Mouse (Mus musculus) gastrocnemius, postnatal 4 days (tissue): ENCODE data around the gene Tmem140. TPM values are rescaled to one million over a fixed set of nuclear protein-coding genes. Genes with fewer than 3 reads are reported as not detected.

Experiments used
- DNase-seq, 2 experiments: peaks; one replicate each; pipeline ENCODE4 v3.0.0; 2021 to 2022; ENCODE audit warnings: low spot score in 2 of 2, mixed read lengths in 2 of 2
- total RNA-seq, 2 experiments: library from RNA; stranded (reverse); gene quantifications; 2 replicates each; pipeline ENCODE4 v1.2.3; 2021

The Tmem140 gene
- total RNA-seq, 2 experiments from 2014 or later = 8.6 to 9.7 TPM

DNA sequence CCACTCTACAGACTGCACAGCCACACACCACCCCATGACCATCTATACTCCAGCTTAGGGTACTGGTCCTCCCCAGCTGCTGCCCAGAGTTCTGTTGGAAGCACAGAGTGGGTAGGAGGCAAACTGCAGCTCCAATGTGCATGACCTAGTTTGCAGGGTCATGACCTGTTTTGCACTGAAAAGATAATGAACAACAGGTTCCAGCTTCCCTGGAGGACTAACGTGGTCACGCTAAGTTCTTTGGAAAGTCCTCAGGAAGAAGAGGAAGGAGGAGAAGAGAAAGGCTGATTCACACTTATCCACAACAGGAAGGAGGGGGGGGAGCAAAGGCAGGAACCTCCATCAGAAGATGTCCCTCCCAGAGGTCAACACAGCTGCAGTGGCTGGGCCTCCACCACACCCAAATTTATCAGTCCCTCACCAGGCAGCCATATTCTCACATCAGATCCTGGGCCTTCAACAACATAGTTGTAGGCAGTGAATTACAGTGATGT lies 44.2 kb downstream of the Tmem140 start:
- no peak for DNase-seq

DNA sequence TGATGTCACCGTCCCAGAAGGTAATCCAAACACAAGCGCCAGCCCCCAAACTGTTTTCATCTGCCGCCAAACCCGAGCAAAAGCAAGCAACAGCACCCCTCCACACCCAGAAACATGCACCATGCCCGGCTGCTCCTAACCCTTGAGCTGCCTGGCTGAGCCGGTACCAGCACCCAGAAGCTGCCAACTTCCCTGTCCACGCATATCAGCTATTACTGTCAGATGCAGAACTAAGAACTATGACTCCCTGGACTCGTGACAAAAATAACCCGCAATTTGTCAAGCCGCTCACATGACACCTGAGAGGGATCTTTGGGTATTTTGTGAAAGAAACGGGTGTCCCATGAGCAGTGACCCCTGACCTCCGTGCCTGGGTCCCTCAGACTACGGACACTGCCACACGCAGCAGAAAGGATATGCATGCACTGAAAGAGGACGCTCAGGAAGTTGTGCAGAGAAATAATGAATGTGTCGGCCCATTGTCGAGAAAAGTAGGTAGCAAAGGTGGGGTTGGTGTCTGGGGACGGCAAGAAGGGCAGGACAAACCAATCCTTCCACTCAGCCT lies 44.8 kb downstream of the Tmem140 start:
- no peak for DNase-seq

DNA sequence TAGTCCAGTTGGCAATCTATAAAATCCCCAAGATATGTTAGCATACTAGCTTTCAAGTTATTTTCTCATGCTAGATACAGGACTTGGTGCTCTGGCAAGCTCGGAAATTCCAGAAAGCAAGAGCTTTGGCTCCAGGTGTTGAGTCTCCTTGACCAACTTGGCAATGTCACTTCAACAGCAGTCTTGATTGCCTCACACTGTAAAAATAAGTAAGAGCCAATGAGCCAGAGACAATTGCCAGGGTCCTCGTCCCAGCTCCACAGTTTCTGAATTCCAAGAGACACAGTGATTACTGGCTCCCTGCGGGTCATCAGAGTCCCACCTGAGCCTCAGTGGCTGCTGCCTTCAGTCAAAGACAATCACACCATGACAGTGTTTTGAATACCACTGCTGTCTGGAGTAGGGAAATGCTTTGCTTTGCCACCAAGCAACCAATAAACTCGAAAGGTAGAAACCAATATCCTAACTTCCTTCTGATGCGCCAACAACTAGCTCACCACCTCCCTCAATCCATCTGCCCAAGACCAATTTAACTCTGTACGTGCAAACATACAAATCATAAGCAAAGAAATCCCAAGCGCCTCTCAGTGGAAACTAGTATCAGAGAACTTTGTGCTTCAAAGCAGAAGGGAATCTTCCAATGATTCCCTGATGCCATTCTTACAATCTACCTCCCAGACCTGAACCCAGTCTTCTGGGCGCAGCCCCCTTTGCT lies 46.8 kb downstream of the Tmem140 start:
- no peak for DNase-seq

DNA sequence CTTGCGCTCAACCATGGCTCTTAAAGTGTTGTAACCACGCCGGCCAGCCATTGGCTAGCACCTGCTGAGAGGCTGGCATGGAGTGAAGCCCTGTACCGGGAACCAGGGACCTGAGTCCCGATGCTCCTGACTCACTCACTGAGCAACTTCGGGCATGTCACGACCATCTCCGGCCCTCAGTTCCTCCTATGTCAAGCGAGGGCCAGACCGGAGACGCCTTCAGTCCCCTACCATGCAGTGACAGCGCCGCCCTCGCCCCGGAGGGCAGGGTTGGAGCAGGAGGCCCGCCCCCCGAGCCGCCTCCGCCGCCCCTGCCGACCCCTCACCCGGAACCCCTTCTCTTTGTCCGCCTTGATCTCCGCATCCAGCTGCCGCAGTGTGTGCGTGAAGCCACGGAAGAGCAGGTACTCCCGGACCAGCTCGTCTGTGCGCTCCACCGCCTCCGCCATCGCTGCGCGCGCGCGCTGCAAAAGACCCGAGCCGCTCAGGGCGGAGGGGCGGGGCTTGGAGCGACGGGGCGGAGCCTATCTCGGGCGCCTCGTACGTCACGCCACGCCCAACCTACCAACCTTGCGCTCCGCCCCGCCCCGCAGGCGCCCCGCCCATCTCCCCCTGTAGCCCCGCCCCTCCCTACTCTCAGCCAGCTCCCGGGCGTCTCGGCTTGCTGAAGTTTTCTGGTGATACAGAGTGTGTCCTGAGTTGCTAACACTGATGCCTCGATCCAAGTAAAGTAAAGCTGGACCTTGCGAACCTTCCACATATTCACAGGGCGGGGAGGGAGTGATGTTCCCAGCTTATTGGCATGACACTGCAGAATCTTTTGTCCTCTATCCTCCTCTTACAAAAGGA lies 47.6 kb downstream of the Tmem140 start, which contains the start of gene Wdr91:
Gene Wdr91, minus strand, starts transcription at position 506 of the 849 bp plus-strand sequence.
- DNase-seq = peak; percentile 89 to 96

DNA sequence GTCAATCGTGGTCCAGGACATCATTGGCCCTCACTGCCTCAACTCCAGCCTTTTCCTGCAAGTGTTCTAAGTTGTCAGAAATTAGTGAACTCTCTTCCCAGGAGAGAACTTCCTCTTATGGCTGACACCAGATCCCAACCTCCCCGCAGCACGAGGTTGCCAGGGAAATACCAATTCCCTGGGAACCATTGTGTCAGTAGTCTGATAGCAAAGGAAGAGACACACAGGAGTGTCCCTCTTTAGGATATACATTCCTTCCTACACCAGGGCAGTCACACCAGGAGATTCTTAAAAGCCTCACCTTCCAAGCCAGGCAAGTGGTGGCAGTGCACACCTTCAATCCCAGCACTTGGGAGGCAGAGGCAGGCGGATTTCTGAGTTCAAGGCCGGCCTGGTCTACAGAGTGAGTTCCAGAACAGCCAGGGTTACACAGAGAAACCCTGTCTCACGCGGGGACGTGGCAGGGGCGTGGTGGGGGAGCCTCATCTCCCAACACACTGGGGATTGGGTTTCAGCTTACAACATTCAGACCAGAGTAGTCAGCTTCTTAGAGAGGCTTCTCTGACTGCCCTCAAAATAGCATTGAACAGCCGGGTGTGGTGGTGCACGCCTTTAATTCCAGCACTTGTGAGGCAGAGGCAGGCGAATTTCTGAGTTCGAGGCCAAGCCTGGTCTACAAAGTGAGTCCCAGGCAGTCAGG lies 50.5 kb downstream of the Tmem140 start:
- DNase-seq = no peak

DNA sequence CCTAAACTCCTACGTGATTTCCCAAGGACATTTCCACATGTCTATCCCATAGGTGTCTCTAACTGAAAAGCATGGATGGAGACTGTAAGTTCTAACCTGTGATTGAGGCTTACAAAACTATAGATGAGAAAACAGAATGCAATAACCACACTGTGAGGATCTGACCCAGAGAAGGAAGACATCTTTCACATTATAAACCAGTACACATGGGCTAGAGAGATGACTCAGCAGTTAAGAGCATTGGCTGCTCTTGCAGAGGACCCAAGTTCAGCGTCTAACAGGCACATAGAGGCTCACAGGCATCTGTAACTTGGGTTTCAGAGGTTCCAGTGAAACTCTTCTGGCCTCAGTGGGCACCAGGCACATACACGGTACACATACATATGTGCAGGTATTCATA lies 51.5 kb downstream of the Tmem140 start:
- DNase-seq = no peak

DNA sequence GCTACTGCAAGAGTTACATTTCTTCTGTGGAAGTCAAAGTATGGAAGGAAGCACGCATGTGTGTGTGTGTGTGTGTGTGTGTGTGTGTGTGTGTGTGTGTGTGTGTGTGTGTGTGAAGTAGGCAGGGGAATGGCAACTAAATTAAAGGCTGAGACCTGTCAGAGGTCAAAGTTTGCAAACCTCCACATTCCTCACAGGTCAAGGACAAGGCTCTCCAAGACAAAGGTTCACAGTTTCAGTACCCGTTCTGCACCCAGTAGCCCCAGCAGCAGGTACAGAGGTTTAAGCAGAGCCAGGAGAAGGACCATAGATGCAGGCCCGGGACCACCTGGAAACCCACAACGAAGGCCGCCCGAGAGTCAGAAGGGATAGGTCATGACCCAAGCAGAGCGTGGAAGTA lies 56.2 kb downstream of the Tmem140 start:
- DNase-seq = no peak

DNA sequence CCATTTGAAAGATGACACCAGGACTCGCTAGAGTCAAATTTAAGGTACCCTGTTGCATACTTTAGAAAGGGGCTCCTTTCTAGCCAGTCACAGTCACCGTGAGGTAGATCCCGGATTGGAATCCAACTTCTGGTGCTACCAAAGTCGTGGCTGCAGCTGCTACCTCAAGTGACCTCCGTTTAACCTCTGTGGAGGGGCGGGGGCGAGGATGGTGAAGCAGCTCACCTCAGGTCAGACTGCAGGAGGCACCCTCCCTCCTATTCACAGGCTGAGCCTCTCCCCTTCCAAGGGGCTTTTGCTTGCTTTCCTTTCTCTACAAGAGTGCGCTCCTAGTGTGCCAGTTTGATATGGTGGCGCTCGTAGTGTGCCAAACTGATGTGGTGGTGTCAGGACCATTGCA lies 57.0 kb downstream of the Tmem140 start, which contains the start of gene Stra8:
Gene Stra8, plus strand, starts transcription at position 208 of the 400 bp plus-strand sequence.
- no peak for DNase-seq

DNA sequence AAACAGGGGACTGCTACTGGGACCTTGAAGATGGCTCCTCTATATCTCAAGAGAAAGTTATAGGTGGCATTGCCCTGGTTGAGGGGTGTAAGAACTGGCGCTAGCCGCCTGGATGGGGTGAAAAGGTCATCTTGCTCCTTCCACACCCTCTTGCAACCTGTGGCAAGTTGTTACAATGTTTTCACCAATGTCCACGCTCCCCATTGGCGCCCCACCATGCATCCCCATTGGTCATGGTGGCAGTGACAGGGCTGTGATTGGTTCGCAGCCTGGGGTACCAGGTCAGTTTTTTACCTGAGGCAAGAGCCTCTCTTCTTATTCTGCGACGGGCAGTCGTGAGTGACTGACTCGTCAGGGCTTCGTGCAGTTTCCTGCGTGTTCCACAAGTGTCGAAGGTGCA lies 57.7 kb downstream of the Tmem140 start:
- no peak for DNase-seq

DNA sequence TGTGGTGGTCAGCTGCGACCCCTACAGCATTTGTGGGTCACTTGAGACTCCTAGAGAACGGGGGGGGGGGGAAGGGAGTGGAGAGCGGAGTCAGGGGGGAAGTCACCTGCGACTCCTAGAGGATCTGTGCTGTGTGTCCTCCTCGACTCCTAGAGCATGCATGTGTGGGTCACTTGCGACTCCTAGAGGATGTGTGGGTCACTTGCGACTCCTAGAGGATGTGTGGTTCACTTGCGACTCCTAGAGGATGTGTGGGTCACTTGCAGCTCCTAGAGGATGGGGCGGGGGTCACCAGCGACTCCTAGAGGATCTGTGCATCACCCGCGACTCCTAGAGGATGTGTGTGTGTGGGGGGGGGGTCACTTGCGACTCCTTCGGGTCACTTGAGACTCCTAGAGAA lies 59.0 kb downstream of the Tmem140 start:
- DNase-seq = peak in 1 of 2 experiments; percentile 39

Other genes starting within 250 kb of the Tmem140 start
- gene Agbl3, start 82.7 kb upstream of the Tmem140 start, total RNA-seq = 1 to 10 TPM; 7.4 to 8.5 TPM
- 1 to 10 TPM; 7.9 TPM for gene Cyren, start 14.9 kb downstream of the Tmem140 start, total RNA-seq
- gene Wdr91, start 47.7 kb downstream of the Tmem140 start, total RNA-seq = 10 to 100 TPM; 17.5 to 18.7 TPM
- not detected for gene Stra8, start 57.0 kb downstream of the Tmem140 start, total RNA-seq
- under 1 TPM; 0.16 to 0.42 TPM for gene Slc23a4, start 125.3 kb downstream of the Tmem140 start, total RNA-seq